Mouse (Mus musculus): ENCODE data around the gene Copb1. TPM values are rescaled to one million over a fixed set of nuclear protein-coding genes. Genes with fewer than 3 reads are reported as not detected.

The Copb1 gene
- polyA plus RNA-seq, 1 experiment from 2014 or later: 51.9 TPM

DNA sequence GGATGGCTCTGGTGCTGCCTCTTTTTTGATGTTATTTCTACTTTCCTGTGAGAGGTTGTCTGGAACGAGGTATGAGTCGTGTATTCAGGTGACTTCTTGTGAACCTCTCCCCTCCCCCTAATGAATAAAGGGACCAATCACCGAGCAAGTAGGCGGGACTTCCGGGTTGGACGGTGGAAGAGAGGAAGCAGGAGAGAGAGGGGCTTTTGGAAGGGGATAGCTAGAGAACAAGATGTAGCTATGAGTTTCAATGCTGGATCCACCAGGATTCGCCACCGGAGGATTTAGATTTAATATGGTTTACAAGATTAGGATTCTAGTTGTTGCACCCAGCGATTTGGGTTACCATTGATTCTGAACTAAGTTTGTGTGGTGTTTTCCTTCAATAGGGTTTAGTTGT is 28.5 kb upstream of the Copb1 start:
- H3K4me3 ChIP-seq (replicated peaks): no peak overlapping the region
- no peaks in the 10 kb centered on the region for H3K4me1 ChIP-seq (replicated peaks)
- no peak overlapping the region for H3K27ac ChIP-seq
- no peak overlapping the region for H3K9ac ChIP-seq
- no peak for ATAC-seq (ENCODE audit: low read depth)
- no peaks in the 10 kb centered on the region for H3K36me3 ChIP-seq
- no peak for DNase-seq
- no peaks in the 10 kb centered on the region for H3K9me3 ChIP-seq (replicated peaks)
- no peak overlapping the region for H3K4me2 ChIP-seq
- 55% methylated on average over 9 of the region's 9 CpGs for WGBS (ENCODE audit: insufficient replicate concordance)
- H3K27me3 ChIP-seq: no peaks in the 10 kb centered on the region

DNA sequence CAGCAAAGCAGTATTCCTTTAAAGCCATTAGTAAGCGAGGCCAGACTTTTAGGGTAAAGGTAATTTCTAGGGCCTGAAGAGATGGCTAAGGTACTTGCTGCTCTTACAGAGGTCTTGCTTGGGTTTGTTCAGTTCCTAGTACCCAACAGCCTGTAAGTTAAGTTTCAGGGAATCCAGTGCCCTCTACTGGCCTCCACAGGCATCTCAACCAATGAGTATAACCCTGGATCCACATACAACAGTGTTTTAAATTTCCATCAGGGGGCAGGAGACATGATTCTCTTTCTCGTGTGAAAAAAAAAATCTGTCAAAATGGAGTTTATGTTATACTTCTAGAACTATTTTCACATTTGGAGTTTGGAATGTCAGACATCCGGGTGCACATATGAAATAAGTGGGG is 27.2 kb upstream of the Copb1 start:
- no peaks in the 10 kb centered on the region for H3K27me3 ChIP-seq
- peaks cover 5% of the 10 kb centered on the region for H3K4me1 ChIP-seq (replicated peaks)
- DNase-seq: peak; percentile 27
- H3K9me3 ChIP-seq (replicated peaks): no peaks in the 10 kb centered on the region
- no peak overlapping the region for H3K4me3 ChIP-seq (replicated peaks)
- WGBS (ENCODE audit: insufficient replicate concordance): 41% methylated on average over 3 of the region's 3 CpGs
- ATAC-seq (ENCODE audit: low read depth): peak; percentile 71
- H3K27ac ChIP-seq: no peak overlapping the region
- no peak overlapping the region for H3K9ac ChIP-seq
- no peaks in the 10 kb centered on the region for H3K36me3 ChIP-seq
- no peak overlapping the region for H3K4me2 ChIP-seq

DNA sequence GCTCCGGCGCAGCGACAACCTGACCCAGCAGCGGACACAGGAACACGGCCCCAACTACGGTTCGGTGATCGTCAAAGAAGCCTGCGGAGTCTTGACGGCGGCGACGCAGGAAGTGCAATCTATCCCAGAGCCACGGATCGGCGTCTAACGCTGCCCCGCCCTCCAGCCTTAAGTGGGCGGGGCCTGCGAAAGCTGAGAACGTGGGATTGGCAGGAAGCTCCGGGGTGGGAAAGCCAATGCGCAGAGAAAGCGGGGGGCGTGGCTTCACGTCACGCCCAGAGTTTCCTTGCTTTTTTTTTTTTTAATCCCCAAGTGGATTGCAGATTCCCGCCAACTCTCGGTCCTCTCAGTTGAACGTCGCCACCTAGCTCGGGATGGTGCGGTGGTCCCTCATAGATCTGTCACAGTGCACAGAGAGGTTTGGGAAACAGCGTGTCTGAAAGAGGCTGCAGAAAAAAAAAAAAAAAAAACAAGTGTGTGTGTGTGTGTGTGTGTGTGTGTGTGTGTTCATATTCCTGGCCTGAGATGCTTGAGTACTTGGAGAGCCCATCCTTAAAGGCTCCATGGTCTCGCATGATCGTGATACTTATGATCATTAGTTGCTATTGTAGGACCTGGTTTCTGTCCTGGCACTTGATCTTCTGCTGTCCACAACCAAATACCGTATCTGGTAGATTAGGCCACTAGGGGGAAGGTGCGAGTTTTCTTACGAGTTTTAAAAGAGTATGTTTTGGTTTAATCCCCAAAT is 21.7 kb upstream of the Copb1 start, which contains the start of gene Psma1:
Gene Psma1 (minus strand): TSS at position 114 of the 748 bp plus-strand sequence.
- Histone ChIP-seq H3K4me2 (peak within 1 kb of the TSS; percentile 79), H3K4me3 (replicated peaks) (peak within 1 kb of the TSS; percentile 91), H3K4me1 (replicated peaks) (peaks cover 22% of the 10 kb centered on the region), H3K9me3 (replicated peaks) (no peaks in the 10 kb centered on the region), H3K27me3 (no peaks in the 10 kb centered on the region), H3K9ac (peak within 1 kb of the TSS; percentile 92), H3K36me3 (peaks cover 29% of the 10 kb centered on the region), H3K27ac (peak within 1 kb of the TSS; percentile 81)
- under 1% methylated on average over 39 of the region's 39 CpGs for WGBS (ENCODE audit: insufficient replicate concordance)
- DNase-seq: peak; percentile 95
- peak; percentile 90 for ATAC-seq (ENCODE audit: low read depth)

DNA sequence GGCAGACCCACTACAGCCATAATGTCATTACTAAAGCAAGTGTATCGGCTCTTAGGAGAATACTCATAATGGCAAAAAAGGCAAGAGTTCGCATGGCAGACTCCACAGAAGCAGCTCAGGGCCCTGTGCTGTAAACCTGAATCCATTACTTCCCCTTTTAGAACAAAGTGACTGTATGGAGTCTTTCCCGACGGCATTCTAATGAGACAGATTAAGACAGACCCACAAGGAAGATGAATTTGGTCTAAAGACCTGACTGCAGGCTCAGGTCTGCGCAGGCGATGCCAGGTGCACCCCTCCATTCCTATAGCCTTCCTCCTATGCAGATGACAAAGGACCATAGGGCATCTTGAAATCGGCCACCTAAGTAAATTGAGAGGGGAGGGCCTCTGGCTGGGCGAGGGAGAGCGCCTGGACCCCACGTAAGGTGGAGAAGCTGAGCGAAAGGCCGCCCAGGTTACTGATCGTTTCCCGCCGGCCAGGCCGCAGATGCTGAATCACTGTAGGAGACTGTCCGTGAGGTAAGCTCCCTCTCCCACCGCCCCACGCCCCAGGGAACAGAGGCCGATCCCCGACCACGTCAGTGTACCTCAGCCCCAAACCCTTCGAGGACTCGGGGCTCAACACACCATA is 21.0 kb upstream of the Copb1 start:
- WGBS (ENCODE audit: insufficient replicate concordance): under 1% methylated on average over 24 of the region's 24 CpGs
- ATAC-seq (ENCODE audit: low read depth): peak; percentile 89

DNA sequence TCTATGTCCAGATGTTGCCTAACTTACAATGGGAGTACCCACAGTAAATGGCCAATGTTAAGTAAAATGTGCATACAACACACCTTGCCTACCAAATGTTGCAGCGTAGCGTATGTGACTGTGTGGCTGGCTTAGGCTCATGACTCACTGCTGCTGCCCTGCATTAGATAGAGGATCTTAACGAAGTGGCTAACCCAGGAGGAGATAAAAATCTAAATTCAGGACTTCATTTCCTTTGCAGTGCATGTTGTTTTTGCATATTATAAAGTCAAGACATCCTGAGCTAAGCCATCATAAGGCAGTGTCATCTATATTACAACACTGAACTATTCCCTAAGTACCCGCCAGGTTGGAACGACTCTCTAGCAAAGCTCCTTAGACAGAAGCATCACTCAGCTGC is 13.9 kb upstream of the Copb1 start:
- no peak for ATAC-seq (ENCODE audit: low read depth)
- Histone ChIP-seq H3K4me3 (replicated peaks) (no peak overlapping the region), H3K9me3 (replicated peaks) (no peaks in the 10 kb centered on the region), H3K9ac (no peak overlapping the region), H3K36me3 (peaks cover 91% of the 10 kb centered on the region), H3K4me1 (replicated peaks) (no peaks in the 10 kb centered on the region), H3K4me2 (no peak overlapping the region), H3K27ac (no peak overlapping the region), H3K27me3 (no peaks in the 10 kb centered on the region)
- 88% methylated on average over 5 of the region's 5 CpGs for WGBS (ENCODE audit: insufficient replicate concordance)
- no peak for DNase-seq

More for the DNA sequence above, 21.0 kb upstream of the Copb1 start:
- peak overlapping the region; percentile 92 for H3K9ac ChIP-seq
- peak overlapping the region; percentile 79 for H3K4me2 ChIP-seq
- H3K27me3 ChIP-seq: no peaks in the 10 kb centered on the region
- H3K4me3 ChIP-seq (replicated peaks): peak overlapping the region; percentile 91
- no peaks in the 10 kb centered on the region for H3K9me3 ChIP-seq (replicated peaks)
- H3K36me3 ChIP-seq: peaks cover 36% of the 10 kb centered on the region
- no peak for DNase-seq
- H3K4me1 ChIP-seq (replicated peaks): peaks cover 22% of the 10 kb centered on the region
- peak overlapping the region; percentile 81 for H3K27ac ChIP-seq

DNA sequence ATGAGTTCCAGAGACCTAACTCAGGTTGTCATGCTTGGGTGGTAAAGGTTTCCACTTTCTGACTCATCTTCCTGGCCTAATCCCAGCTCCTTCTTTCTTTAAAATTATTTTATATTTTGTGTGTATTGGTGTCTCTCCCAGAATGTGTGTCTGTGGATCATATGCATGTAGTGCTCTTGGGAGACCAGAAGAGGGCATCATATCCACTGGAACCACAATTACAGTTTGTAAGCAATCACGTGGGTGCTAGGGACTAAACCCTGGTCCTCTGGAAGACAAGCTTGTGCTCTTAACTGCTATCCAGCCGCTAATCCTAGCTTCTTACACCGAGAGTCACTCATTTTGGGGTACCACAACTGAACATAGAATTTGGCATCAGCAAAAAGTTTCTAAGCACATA is 2.8 kb downstream of the Copb1 start:
- Histone ChIP-seq H3K36me3 (peaks cover 39% of the 10 kb centered on the region), H3K4me3 (replicated peaks) (no peak overlapping the region), H3K27ac (no peak overlapping the region), H3K4me2 (no peak overlapping the region), H3K27me3 (no peaks in the 10 kb centered on the region), H3K4me1 (replicated peaks) (peaks cover 10% of the 10 kb centered on the region), H3K9ac (no peak overlapping the region), H3K9me3 (replicated peaks) (no peaks in the 10 kb centered on the region)
- DNase-seq: no peak
- ATAC-seq (ENCODE audit: low read depth): no peak
- WGBS (ENCODE audit: insufficient replicate concordance): 80% methylated on average over 3 of the region's 3 CpGs

DNA sequence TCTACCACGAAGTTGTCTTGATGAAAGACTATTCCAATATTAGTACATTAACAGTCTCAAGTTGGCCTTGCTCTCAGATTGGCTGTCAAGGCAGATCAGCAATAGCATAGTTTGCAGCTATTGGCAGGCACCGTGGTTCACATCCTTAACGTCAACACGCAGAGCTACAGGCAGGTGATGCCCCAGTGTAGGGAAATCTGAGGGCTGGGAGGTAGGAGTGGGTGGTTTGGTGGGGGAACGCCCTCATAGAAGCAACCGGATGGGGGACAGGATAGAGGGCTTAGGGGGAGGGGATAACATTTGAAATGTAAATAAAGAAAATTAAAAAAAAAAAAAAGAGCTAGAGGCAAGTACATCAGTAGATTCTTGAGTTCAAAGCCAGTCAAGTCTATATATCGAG is 20.5 kb downstream of the Copb1 start:
- peaks cover 49% of the 10 kb centered on the region for H3K36me3 ChIP-seq
- H3K4me3 ChIP-seq (replicated peaks): no peak overlapping the region
- DNase-seq (no peak), ATAC-seq (ENCODE audit: low read depth) (no peak)
- 68% methylated on average over 7 of the region's 7 CpGs for WGBS (ENCODE audit: insufficient replicate concordance)
- no peaks in the 10 kb centered on the region for H3K27me3 ChIP-seq
- H3K9me3 ChIP-seq (replicated peaks): no peaks in the 10 kb centered on the region
- no peak overlapping the region for H3K9ac ChIP-seq
- H3K4me1 ChIP-seq (replicated peaks): no peaks in the 10 kb centered on the region
- no peak overlapping the region for H3K27ac ChIP-seq
- H3K4me2 ChIP-seq: no peak overlapping the region

DNA sequence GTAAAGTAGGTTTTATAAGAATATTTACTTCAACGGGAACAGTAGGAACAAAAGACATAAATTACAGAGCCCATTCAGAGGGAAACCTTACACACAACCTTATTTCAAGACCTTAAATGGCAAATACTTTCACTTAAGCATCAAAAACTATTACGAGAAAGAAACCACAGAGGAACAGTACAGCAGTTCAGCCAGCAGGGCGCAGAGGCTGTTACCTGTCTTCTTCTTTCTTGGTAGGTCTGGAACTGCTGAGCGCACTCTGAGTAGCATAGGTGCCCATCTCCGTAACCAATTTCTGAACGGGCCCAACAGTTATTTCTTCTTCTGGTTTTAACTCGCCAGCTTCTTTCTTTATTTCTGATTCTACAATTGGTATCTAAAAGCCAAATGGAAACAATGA is 21.5 kb downstream of the Copb1 start:
- no peak for ATAC-seq (ENCODE audit: low read depth)

DNA sequence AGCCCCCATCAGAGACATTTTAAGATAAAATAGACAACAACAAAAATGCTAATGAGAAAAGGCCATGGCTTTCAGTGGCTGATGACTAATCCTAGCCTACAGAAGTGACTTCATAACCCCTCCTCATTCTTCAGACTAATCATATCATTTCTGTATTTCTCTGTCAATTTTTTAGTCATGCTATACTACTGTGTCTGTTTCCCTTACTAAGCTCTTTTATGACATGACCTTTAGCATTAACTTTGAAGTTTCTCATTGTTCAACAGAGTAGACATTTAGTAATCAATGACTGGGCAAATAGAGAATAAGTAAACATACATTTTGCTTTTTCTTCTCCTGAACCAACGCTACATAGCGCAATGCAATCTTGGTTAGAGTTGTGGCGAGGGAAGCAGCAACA is 22.7 kb downstream of the Copb1 start:
- DNase-seq: no peak
- H3K36me3 ChIP-seq: peaks cover 39% of the 10 kb centered on the region
- no peaks in the 10 kb centered on the region for H3K4me1 ChIP-seq (replicated peaks)
- ATAC-seq (ENCODE audit: low read depth): no peak
- H3K27me3 ChIP-seq: no peaks in the 10 kb centered on the region
- no peaks in the 10 kb centered on the region for H3K9me3 ChIP-seq (replicated peaks)
- no peak overlapping the region for H3K9ac ChIP-seq
- WGBS (ENCODE audit: insufficient replicate concordance): 87% methylated on average over 3 of the region's 3 CpGs
- no peak overlapping the region for H3K27ac ChIP-seq
- H3K4me3 ChIP-seq (replicated peaks): no peak overlapping the region
- H3K4me2 ChIP-seq: no peak overlapping the region

More for the DNA sequence above, 21.5 kb downstream of the Copb1 start:
- H3K4me1 ChIP-seq (replicated peaks): no peaks in the 10 kb centered on the region
- H3K9ac ChIP-seq: no peak overlapping the region
- H3K36me3 ChIP-seq: peaks cover 43% of the 10 kb centered on the region
- WGBS (ENCODE audit: insufficient replicate concordance): 82% methylated on average over 7 of the region's 7 CpGs
- H3K9me3 ChIP-seq (replicated peaks): no peaks in the 10 kb centered on the region
- H3K4me3 ChIP-seq (replicated peaks): no peak overlapping the region
- no peak overlapping the region for H3K4me2 ChIP-seq
- no peak for DNase-seq
- no peaks in the 10 kb centered on the region for H3K27me3 ChIP-seq
- H3K27ac ChIP-seq: no peak overlapping the region

DNA sequence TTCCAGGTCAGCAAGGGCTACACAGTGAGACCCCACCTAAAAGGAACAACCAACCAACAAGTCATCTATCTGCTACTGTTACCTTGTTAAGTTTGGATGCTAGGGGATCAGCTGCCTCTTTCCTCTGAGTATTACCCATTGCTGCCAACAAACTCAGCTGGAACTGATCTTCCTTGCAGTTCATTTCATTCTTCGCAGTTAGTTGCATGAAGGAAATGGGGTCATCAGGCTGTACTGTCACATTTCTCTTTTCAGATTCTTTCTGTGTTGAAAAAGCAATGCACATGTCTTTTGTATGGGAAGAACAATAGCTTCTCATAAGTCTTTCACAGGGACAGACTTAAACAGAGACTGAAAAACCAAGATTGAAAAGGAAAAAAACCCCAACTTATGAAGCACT is 28.0 kb downstream of the Copb1 start:
- 79% methylated on average over 1 of the region's 1 CpGs for WGBS (ENCODE audit: insufficient replicate concordance)
- peaks cover 37% of the 10 kb centered on the region for H3K36me3 ChIP-seq
- no peaks in the 10 kb centered on the region for H3K9me3 ChIP-seq (replicated peaks)
- H3K9ac ChIP-seq: no peak overlapping the region
- H3K27me3 ChIP-seq: no peaks in the 10 kb centered on the region
- ATAC-seq (ENCODE audit: low read depth): no peak
- DNase-seq: no peak
- H3K4me1 ChIP-seq (replicated peaks): no peaks in the 10 kb centered on the region
- H3K27ac ChIP-seq: no peak overlapping the region
- H3K4me3 ChIP-seq (replicated peaks): no peak overlapping the region
- H3K4me2 ChIP-seq: no peak overlapping the region

DNA sequence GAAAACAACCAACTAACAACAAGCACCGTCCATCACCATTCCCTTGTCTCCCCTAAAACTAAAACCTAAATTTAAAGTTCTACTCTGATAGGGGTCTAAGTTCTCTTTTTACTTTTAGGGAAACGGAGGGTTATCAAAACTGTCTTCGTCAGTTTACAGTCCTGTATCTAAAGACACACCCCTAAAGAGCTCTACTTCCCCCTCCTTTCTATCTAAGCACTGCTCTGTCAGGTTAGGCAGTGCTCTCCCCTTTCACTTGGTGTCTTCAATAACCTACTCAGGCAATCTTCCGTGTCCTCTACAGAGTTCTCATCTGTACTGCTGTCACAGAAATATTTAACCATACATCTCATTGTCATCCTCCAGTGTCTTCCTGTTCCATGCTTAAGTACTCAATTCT is 34.1 kb downstream of the Copb1 start:
- 54% methylated on average over 4 of the region's 4 CpGs for WGBS (ENCODE audit: insufficient replicate concordance)
- peaks cover 45% of the 10 kb centered on the region for H3K36me3 ChIP-seq
- ATAC-seq (ENCODE audit: low read depth): no peak
- no peak overlapping the region for H3K9ac ChIP-seq
- H3K27ac ChIP-seq: no peak overlapping the region
- no peak overlapping the region for H3K4me3 ChIP-seq (replicated peaks)
- peaks cover 12% of the 10 kb centered on the region for H3K4me1 ChIP-seq (replicated peaks)
- no peaks in the 10 kb centered on the region for H3K9me3 ChIP-seq (replicated peaks)
- no peak for DNase-seq
- H3K4me2 ChIP-seq: no peak overlapping the region
- H3K27me3 ChIP-seq: no peaks in the 10 kb centered on the region

DNA sequence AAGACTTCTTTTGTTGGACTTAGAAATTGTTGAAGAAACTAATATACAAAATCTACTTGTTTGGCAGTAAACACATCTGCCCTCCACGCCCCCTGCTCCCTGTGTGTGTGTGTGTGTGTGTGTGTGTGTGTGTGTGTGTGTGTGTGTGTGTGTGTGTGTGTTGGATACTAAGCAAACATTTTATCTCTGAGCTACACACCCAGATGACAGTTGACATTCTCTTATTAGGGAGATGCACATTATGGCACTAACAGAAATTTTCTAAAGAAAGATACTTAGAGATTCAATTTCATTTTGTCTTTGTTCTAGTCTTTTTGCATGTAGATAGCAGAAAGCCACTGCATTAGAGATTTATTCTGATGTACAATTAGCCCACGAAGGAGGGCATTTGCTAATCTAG is 37.6 kb downstream of the Copb1 start:
- Histone ChIP-seq H3K9me3 (replicated peaks) (no peaks in the 10 kb centered on the region), H3K36me3 (peaks cover 50% of the 10 kb centered on the region), H3K27me3 (no peaks in the 10 kb centered on the region), H3K27ac (no peak overlapping the region), H3K4me3 (replicated peaks) (no peak overlapping the region), H3K4me1 (replicated peaks) (peaks cover 12% of the 10 kb centered on the region), H3K9ac (no peak overlapping the region), H3K4me2 (no peak overlapping the region)
- no peak for DNase-seq
- WGBS (ENCODE audit: insufficient replicate concordance): 36% methylated on average over 2 of the region's 2 CpGs
- peak; percentile 47; the same call in 1 of the 2 replicates for ATAC-seq (ENCODE audit: low read depth)
